Mouse (Mus musculus) kidney, postnatal 0 days (tissue): Measurements from ENCODE around the gene Olfr178. TPM values are rescaled to one million over a fixed set of nuclear protein-coding genes. Genes with fewer than 3 reads are reported as not detected.

Source experiments
- ATAC-seq: fragments of 200-750 bp; cut with Nextera tagmentation; replicated peaks from 2 replicates; pipeline ENCODE4 v1.8.0; 2017; ENCODE audit warnings: low read depth, moderate number of reproducible peaks, moderate TSS enrichment, moderate library complexity; ENCODE audit not compliant: low FRiP score
- DNase-seq: peaks from one replicate; pipeline ENCODE4 v3.0.0-alpha.2; 2016; ENCODE audit warnings: low spot score
- H3K27ac ChIP-seq: fragments of 300-500 bp; sonication (generic); 2 replicates; pipeline ENCODE4 v1.5.1; 2014; ENCODE audit warnings: mild to moderate bottlenecking
- H3K27me3 ChIP-seq: fragments of 300-500 bp; sonication (generic); 2 replicates; pipeline ENCODE4 v1.6.1; 2014; ENCODE audit warnings: low read length, mixed read lengths; ENCODE audit not compliant: insufficient read depth
- H3K36me3 ChIP-seq: fragments of 300-500 bp; sonication (generic); 2 replicates; pipeline ENCODE4 v1.6.1; 2014; ENCODE audit warnings: low read length, mixed read lengths; ENCODE audit not compliant: insufficient read depth
- H3K4me1 ChIP-seq: fragments of 300-500 bp; sonication (generic); replicated peaks from 2 replicates; pipeline ENCODE4 v1.6.1; 2014; ENCODE audit warnings: antibody characterized with exemption, low read length, mixed read lengths; ENCODE audit not compliant: insufficient read depth
- H3K4me2 ChIP-seq: fragments of 300-500 bp; sonication (generic); 2 replicates; pipeline ENCODE4 v1.6.1; 2014; ENCODE audit warnings: mild to moderate bottlenecking, low read length, moderate library complexity, mixed read lengths
- H3K4me3 ChIP-seq: fragments of 300-500 bp; sonication (generic); replicated peaks from 2 replicates; pipeline ENCODE4 v1.5.1; 2014; ENCODE audit warnings: low read depth, low read length
- H3K9ac ChIP-seq: fragments of 300-500 bp; sonication (generic); 2 replicates; pipeline ENCODE4 v1.6.1; 2014; ENCODE audit warnings: low read depth, low read length
- H3K9me3 ChIP-seq: fragments of 300-500 bp; sonication (generic); replicated peaks from 2 replicates; pipeline ENCODE4 v1.6.1; 2016; ENCODE audit warnings: low read length, inconsistent platforms, mixed read lengths
- CTCF ChIP-seq: IDR thresholded peaks from 2 replicates; pipeline ENCODE4 v1.5.1; 2016; ENCODE audit warnings: antibody characterized with exemption, low read depth, mild to moderate bottlenecking, moderate library complexity
- WGBS: fragments of 180-500 bp; shearing (Covaris S2); extraction: QIAGEN DNeasy Blood & Tissue Kit; methylation state at CpG from one replicate; pipeline ENCODE4 v1.1.7; 2014; 5-methylcytosine and 5-hydroxymethylcytosine counted together
- polyA plus RNA-seq: library from polyadenylated mRNA; unstranded; fragments of >200 nt; fragmentation: Nextera tagmentation; extraction: Ambion mirVana; gene quantifications from 2 replicates; pipeline ENCODE4 v1.2.1, GENCODE M21; 2015

Olfr178 gene
- not detected in 2 replicates for polyA plus RNA-seq

DNA sequence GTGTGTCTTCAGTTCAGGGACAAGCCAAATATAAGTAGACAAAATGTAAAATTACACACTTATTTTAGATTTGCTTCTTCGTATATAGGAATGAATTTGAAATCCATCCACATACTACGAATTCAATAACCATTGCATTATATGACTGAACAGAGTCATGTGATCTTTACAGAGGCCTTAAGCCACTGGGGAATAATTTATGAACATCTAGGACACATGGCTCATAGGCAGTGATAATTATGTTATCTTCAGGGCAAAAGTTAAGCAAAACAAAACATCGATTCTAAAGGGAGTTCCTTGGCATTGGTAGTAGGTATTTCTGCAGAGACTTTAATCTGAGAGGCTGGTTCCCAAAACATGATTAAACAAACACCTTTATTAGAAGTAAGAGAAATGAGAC, at the start of gene Olfr178:
Gene Olfr178 (minus strand): TSS at position 101 of the 400 bp plus-strand sequence.
- Histone ChIP-seq H3K27ac (no peak within 1 kb of the TSS), H3K9me3 (no peaks in the 10 kb centered on the region), H3K4me1 (no peaks in the 10 kb centered on the region), H3K4me2 (no peak within 1 kb of the TSS), H3K36me3 (no peaks in the 10 kb centered on the region), H3K4me3 (no peak within 1 kb of the TSS), H3K27me3 (no peaks in the 10 kb centered on the region), H3K9ac (no peak within 1 kb of the TSS)
- WGBS, result 88% methylated on average over 3 of the region's 3 CpGs
- DNase-seq, result no peak
- TF ChIP-seq CTCF, result no peak
- no peak for ATAC-seq

DNA sequence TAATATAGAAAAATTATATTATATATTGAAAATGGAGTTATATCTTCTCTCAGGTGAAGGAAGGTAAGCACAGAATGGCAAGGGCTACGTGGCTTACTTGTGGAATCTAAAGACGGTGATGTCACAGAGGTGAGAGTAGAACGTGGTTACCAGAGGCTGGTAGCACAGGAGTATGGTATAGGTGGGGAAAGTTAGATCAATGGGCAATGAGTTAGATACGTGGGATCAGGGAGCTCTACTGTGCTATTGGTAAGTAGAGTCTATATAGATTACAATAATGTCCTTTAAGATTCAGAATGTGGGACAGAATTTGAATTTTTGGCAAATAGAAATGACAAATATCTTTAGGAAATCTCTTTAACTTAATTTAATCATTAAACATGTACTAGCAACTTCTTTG, 37.4 kb upstream of the Olfr178 start, which contains the start of gene Olfr180:
Gene Olfr180 (minus strand): TSS at position 101 of the 400 bp plus-strand sequence.
- no peak for DNase-seq
- H3K27ac ChIP-seq, result no peak within 1 kb of the TSS
- 76% methylated on average over 4 of the region's 4 CpGs for WGBS
- ATAC-seq, result no peak
- no peaks in the 10 kb centered on the region for H3K36me3 ChIP-seq
- H3K4me1 ChIP-seq, result no peaks in the 10 kb centered on the region
- H3K27me3 ChIP-seq, result no peaks in the 10 kb centered on the region
- no peak within 1 kb of the TSS for H3K4me3 ChIP-seq
- TF ChIP-seq CTCF, result no peak
- H3K9ac ChIP-seq, result no peak within 1 kb of the TSS
- H3K9me3 ChIP-seq, result no peaks in the 10 kb centered on the region
- no peak within 1 kb of the TSS for H3K4me2 ChIP-seq

DNA sequence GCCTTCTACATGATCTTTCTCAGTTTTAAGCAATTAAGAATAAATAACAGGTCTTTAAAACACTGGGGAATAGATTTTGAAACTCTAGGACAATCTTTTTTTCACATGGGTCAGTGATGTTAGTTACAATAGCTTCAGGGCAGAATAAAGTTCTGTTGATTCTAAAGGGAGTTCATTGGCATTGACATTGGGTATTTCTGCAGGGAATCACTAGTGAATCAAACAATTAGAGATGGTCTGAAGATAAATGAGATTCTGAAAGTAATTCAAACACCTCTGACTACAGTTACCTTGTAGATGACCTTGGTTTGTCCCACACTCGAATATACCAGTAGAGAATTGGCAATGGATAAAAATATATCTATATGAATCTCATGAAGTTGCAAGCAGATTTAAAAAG, 36.8 kb upstream of the Olfr178 start, which contains the start of gene Olfr181:
Gene Olfr181 (minus strand): TSS at position 101 of the 400 bp plus-strand sequence.
- Histone ChIP-seq H3K4me1 (no peaks in the 10 kb centered on the region), H3K27me3 (no peaks in the 10 kb centered on the region), H3K9me3 (no peaks in the 10 kb centered on the region), H3K4me3 (no peak within 1 kb of the TSS), H3K27ac (no peak within 1 kb of the TSS), H3K36me3 (no peaks in the 10 kb centered on the region), H3K4me2 (no peak within 1 kb of the TSS), H3K9ac (no peak within 1 kb of the TSS)
- WGBS, result 54% methylated on average over 1 of the region's 1 CpGs
- DNase-seq, result no peak
- no peak for TF ChIP-seq CTCF
- ATAC-seq, result no peak

DNA sequence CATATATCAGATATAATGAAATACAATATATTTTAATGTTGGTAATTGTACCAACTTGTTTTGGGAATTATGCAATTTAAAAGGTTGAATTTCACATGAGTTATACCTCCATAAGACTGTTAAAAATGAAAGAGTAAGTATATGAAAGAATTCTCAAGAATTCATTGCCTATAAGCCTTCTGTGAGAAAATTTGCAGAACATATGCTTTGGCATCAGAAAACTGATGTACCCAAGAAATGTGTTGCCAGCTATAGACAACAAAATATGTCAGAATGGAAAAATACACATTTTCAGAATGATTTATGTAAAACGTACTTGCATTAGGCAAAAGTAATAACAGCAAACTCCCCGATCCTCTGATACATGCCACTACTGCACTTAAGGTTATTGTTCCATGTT, 7.4 kb downstream of the Olfr178 start:
- Histone ChIP-seq H3K27ac (no peak overlapping the region), H3K4me1 (no peaks in the 10 kb centered on the region), H3K9ac (no peak overlapping the region), H3K27me3 (no peaks in the 10 kb centered on the region), H3K4me2 (no peak overlapping the region), H3K4me3 (no peak overlapping the region), H3K9me3 (no peaks in the 10 kb centered on the region), H3K36me3 (no peaks in the 10 kb centered on the region)
- 95% methylated on average over 2 of the region's 2 CpGs for WGBS
- no peak for DNase-seq
- no peak for TF ChIP-seq CTCF
- no peak for ATAC-seq

DNA sequence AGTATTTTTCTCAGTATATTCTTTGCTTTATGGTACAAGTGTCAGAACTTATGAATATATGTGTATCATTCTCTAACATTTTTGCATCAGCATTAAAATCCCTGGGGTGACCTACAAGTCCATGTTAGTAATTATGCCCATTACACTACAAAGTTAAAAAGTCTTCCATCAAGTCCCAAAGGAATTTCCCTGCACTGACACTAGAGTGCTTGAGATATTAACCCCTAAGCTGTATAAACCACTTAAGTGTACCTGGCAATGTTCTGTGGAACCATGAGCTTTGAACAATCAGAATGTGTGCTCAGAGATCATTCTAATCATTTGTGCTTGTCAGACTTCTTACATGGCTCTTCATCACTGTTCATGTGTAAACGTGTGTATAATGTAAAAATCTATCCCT, 17.2 kb downstream of the Olfr178 start, which contains the start of gene Olfr177:
Gene Olfr177 (minus strand): TSS at position 101 of the 400 bp plus-strand sequence.
- H3K9me3 ChIP-seq, result no peaks in the 10 kb centered on the region
- ATAC-seq, result no peak
- H3K4me3 ChIP-seq, result no peak within 1 kb of the TSS
- H3K9ac ChIP-seq, result no peak within 1 kb of the TSS
- no peak for DNase-seq
- no peak within 1 kb of the TSS for H3K27ac ChIP-seq
- no peaks in the 10 kb centered on the region for H3K27me3 ChIP-seq
- H3K4me2 ChIP-seq, result no peak within 1 kb of the TSS
- no peaks in the 10 kb centered on the region for H3K36me3 ChIP-seq
- no peaks in the 10 kb centered on the region for H3K4me1 ChIP-seq
- WGBS, result 70% methylated on average over 1 of the region's 1 CpGs
- TF ChIP-seq CTCF, result no peak

DNA sequence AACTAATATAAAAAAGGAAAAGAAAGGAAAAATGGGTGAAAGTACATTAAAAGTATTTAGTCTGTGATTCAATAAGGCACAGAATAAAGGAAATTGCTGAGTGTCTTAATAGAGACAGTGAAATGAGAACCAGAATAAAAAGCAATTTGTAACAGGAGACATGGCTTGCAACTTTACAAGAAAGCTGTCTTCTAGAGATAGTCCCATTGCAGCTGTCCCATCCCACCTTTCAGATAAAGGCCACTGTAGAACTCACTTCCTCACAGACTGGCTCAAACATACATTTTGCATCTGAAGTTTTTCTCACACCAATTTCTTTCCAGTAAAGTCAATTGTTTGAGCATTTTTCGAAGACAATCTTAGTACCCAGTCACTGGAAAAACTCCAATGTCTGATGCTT, 30.4 kb downstream of the Olfr178 start:
- WGBS, result 84% methylated on average over 1 of the region's 1 CpGs

DNA sequence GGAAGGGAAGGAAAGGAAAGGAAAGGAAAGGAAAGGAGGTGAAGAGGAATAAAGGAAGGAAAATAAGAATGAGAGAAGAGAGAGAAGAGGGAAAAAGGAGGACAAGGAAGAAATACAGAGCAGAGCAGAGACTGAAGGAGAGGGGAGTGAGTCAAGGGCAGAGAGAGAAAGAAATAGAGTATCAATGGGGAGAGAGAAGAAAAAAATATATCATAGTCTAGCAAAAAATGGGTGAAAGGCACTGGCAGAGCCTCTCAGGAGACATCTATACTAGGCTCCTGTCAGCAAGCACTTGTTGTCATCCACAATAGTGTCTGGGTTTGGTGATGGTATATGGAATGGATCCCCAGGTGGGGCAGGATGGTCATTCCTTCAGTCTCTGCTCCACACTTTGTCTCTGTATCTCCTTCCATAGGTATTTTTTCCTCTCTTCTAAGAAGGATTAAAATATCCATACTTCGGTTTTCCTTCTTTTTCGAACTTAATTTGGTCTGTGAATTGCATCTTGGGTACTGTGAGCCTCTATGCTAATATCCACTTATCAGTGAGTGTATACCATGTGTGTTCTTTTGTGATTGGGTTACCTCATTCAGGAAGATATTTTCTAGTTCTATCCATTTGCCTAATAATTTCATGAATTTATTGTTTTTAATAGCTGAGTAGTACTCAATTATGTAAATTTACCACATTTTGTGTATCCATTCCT, 31.7 kb downstream of the Olfr178 start:
- TF ChIP-seq CTCF, result no peak
- Histone ChIP-seq H3K4me2 (no peak overlapping the region), H3K36me3 (no peaks in the 10 kb centered on the region), H3K4me1 (no peaks in the 10 kb centered on the region), H3K9me3 (no peaks in the 10 kb centered on the region), H3K27me3 (no peaks in the 10 kb centered on the region), H3K9ac (no peak overlapping the region), H3K4me3 (no peak overlapping the region), H3K27ac (no peak overlapping the region)
- no peak for DNase-seq
- ATAC-seq, result no peak
- WGBS, result 94% methylated on average over 2 of the region's 2 CpGs

More for the DNA sequence above, 30.4 kb downstream of the Olfr178 start:
- H3K4me2 ChIP-seq, result no peak overlapping the region
- TF ChIP-seq CTCF, result no peak
- no peak for ATAC-seq
- no peaks in the 10 kb centered on the region for H3K36me3 ChIP-seq
- H3K4me1 ChIP-seq, result no peaks in the 10 kb centered on the region
- H3K9me3 ChIP-seq, result no peaks in the 10 kb centered on the region
- H3K9ac ChIP-seq, result no peak overlapping the region
- H3K27me3 ChIP-seq, result no peaks in the 10 kb centered on the region
- DNase-seq, result no peak
- no peak overlapping the region for H3K27ac ChIP-seq
- no peak overlapping the region for H3K4me3 ChIP-seq

Other genes with a start within 250 kb of the Olfr178 start
- 40.9 and 46.7 TPM in 2 replicates for gene Cpox, start 221.8 kb downstream of the Olfr178 start, polyA plus RNA-seq
- not detected in 2 replicates for gene Gpr15, start 173.0 kb downstream of the Olfr178 start, polyA plus RNA-seq
- 101 and 106 TPM in 2 replicates for gene Cldnd1, start 164.2 kb downstream of the Olfr178 start, polyA plus RNA-seq
- not detected in 2 replicates for gene Olfr172, start 128.9 kb downstream of the Olfr178 start, polyA plus RNA-seq
- gene Olfr173, start 91.8 kb downstream of the Olfr178 start, polyA plus RNA-seq, result not detected in 2 replicates
- not detected in 2 replicates for gene Olfr175-ps1, start 65.3 kb downstream of the Olfr178 start, polyA plus RNA-seq
- not detected in 2 replicates for gene Olfr177, start 17.3 kb downstream of the Olfr178 start, polyA plus RNA-seq
- gene Olfr181, start 36.7 kb upstream of the Olfr178 start, polyA plus RNA-seq, result not detected in 2 replicates
- not detected in 2 replicates for gene Olfr180, start 37.3 kb upstream of the Olfr178 start, polyA plus RNA-seq
- not detected in 2 replicates for gene Olfr183, start 103.3 kb upstream of the Olfr178 start, polyA plus RNA-seq
- gene Olfr186, start 138.2 kb upstream of the Olfr178 start, polyA plus RNA-seq, result not detected in 2 replicates
- gene Olfr187, start 147.7 kb upstream of the Olfr178 start, polyA plus RNA-seq, result not detected in 2 replicates
- gene Olfr190, start 185.9 kb upstream of the Olfr178 start, polyA plus RNA-seq, result not detected in 2 replicates
- not detected in 2 replicates for gene Olfr191, start 197.8 kb upstream of the Olfr178 start, polyA plus RNA-seq
- gene Olfr193, start 219.8 kb upstream of the Olfr178 start, polyA plus RNA-seq, result not detected in 2 replicates
- gene Olfr194, start 229.0 kb upstream of the Olfr178 start, polyA plus RNA-seq, result not detected in 2 replicates